Mouse (Mus musculus) left cerebral cortex, adult 11 months (tissue): ENCODE results near the gene Cpsf4.
"Not testable (repeated sequence)": the region's sequence is repeated elsewhere in the genome, so short reads cannot be mapped to it uniquely, and the experiment has no call there.

Source experiments
- DNase-seq: peaks from one replicate; pipeline ENCODE4 v3.0.0; 2022; ENCODE audit warnings: low spot score

Cpsf4 gene

GRCm38 (mm10) chr5:145178461-145178980, 11.5 kb downstream of the Cpsf4 start:
- no peak for DNase-seq

- no peak for DNase-seq
Measured at GRCm38 (mm10) chr5:145185244-145185643, 18.2 kb downstream of the Cpsf4 start.

GRCm38 (mm10) chr5:145189416-145189815, 22.4 kb downstream of the Cpsf4 start:
- DNase-seq, result no peak

GRCm38 (mm10) chr5:145190373-145190772, 23.4 kb downstream of the Cpsf4 start:
- no peak for DNase-seq

GRCm38 (mm10) chr5:145190875-145191798, 24.1 kb downstream of the Cpsf4 start:
- DNase-seq, result peak; percentile 84

GRCm38 (mm10) chr5:145191962-145192361, 24.9 kb downstream of the Cpsf4 start, which contains the start of gene Atp5j2:
Atp5j2 (minus strand) TSS chr5:145192062.
- no peak for DNase-seq

GRCm38 (mm10) chr5:145200387-145200786, 33.4 kb downstream of the Cpsf4 start:
- no peak for DNase-seq

- DNase-seq, result peak; percentile 47
Measured at GRCm38 (mm10) chr5:145201321-145201991, 34.4 kb downstream of the Cpsf4 start, which contains the start of gene Zkscan14. Zkscan14 (minus strand) TSS chr5:145201868.

GRCm38 (mm10) chr5:145202446-145202845, 35.4 kb downstream of the Cpsf4 start:
- DNase-seq, result no peak

GRCm38 (mm10) chr5:145203936-145204691, 37.1 kb downstream of the Cpsf4 start, which contains the start of gene Zkscan5:
Zkscan5 (plus strand) TSS chr5:145204562.
- DNase-seq, result peak; percentile 97

GRCm38 (mm10) chr5:145205041-145205440, 38.0 kb downstream of the Cpsf4 start:
- no peak for DNase-seq

- no peak for DNase-seq
Measured at GRCm38 (mm10) chr5:145207385-145207784, 40.4 kb downstream of the Cpsf4 start.

- DNase-seq, result no peak
Measured at GRCm38 (mm10) chr5:145207954-145208353, 40.9 kb downstream of the Cpsf4 start.

GRCm38 (mm10) chr5:145208391-145208790, 41.4 kb downstream of the Cpsf4 start:
- not testable (repeated sequence) for DNase-seq

GRCm38 (mm10) chr5:145211340-145211739, 44.3 kb downstream of the Cpsf4 start:
- DNase-seq, result no peak

- DNase-seq, result no peak
Measured at GRCm38 (mm10) chr5:145212216-145212615, 45.2 kb downstream of the Cpsf4 start.

- DNase-seq, result no peak
Measured at GRCm38 (mm10) chr5:145213505-145213904, 46.5 kb downstream of the Cpsf4 start.

GRCm38 (mm10) chr5:145214679-145215078, 47.7 kb downstream of the Cpsf4 start:
- DNase-seq, result no peak

- DNase-seq, result no peak
Measured at GRCm38 (mm10) chr5:145217746-145218145, 50.7 kb downstream of the Cpsf4 start.

- no peak for DNase-seq
Measured at GRCm38 (mm10) chr5:145218206-145218605, 51.2 kb downstream of the Cpsf4 start.

- DNase-seq, result no peak
Measured at GRCm38 (mm10) chr5:145218671-145219070, 51.7 kb downstream of the Cpsf4 start.

GRCm38 (mm10) chr5:145219981-145220380, 53.0 kb downstream of the Cpsf4 start:
- no peak for DNase-seq
